Mouse (Mus musculus) left cerebral cortex, postnatal 25 days (tissue): ENCODE data around the gene Kdm5a. TPM values are rescaled to one million over a fixed set of nuclear protein-coding genes. Genes with fewer than 3 reads are reported as not detected.

ENCODE experiments used
- DNase-seq, 2 experiments: peaks; one replicate each; pipeline ENCODE4 v3.0.0; 2022; ENCODE audit warnings: low spot score in 2 of 2, mixed read lengths in 1 of 2
- intact Hi-C: fragments of 180-260 bp; cut with DNase I; formaldehyde crosslinking; loops from one replicate; pipeline ENCODE4 v1.15.1; 2025
- total RNA-seq, 2 experiments: library from RNA; stranded (reverse); gene quantifications; 2 replicates each; pipeline ENCODE4 v1.2.3; 2021

Kdm5a gene
- total RNA-seq, 2 experiments from 2014 or later, result 40.3 to 42.1 TPM

- intact Hi-C loops, result loop anchor here (2.0 kb wide), 1 partner anchor 38 kb away; the partner anchor contains the start of gene Hdhd5
- no peak for DNase-seq
Observed at GRCm38 (mm10) chr6:120492499-120493373, 128.8 kb downstream of the Kdm5a start.

- intact Hi-C loops, result loop anchor here (1.0 to 2.0 kb wide), 3 partner anchors 11 to 37 kb away; partner anchors contain the start of gene Hdhd5
- peak; percentile 92 to 97 for DNase-seq
Observed at GRCm38 (mm10) chr6:120493374-120494181, 129.7 kb downstream of the Kdm5a start, which contains the start of gene Tmem121b. Gene Tmem121b, minus strand, starts transcription at chr6:120493807.

Other genes starting within 250 kb of the Kdm5a start
- under 1 TPM in 1 of 2 experiments, not detected in 1; 0.32 TPM for gene D330020A13Rik, start 69.8 kb upstream of the Kdm5a start, total RNA-seq
- gene B4galnt3, start 69.6 kb upstream of the Kdm5a start, total RNA-seq, result 1 to 10 TPM in 1 of 2 experiments, under 1 TPM in 1; 0.55 to 1.3 TPM
- 1 to 10 TPM; 4.1 to 4.7 TPM for gene Ccdc77, start 250 bp downstream of the Kdm5a start, total RNA-seq
- gene Il17ra, start 99.1 kb downstream of the Kdm5a start, total RNA-seq, result 10 to 100 TPM; 12.1 to 17.0 TPM
- 10 to 100 TPM; 65.3 to 78.4 TPM for gene Tmem121b, start 129.7 kb downstream of the Kdm5a start, total RNA-seq
- 10 to 100 TPM; 33.0 to 37.0 TPM for gene Hdhd5, start 167.2 kb downstream of the Kdm5a start, total RNA-seq